Mouse (Mus musculus) hindbrain, postnatal 0 days (tissue): Measurements from ENCODE around the gene Ubtd2. TPM values are rescaled to one million over a fixed set of nuclear protein-coding genes. Genes with fewer than 3 reads are reported as not detected.

Source experiments
- ATAC-seq: fragments of 200-750 bp; cut with Nextera tagmentation; 2 replicates; pipeline ENCODE4 v1.8.0; 2017; ENCODE audit warnings: mild to moderate bottlenecking, moderate TSS enrichment, moderate library complexity
- DNase-seq: peaks from one replicate; pipeline ENCODE4 v3.0.0-alpha.2; 2015; ENCODE audit warnings: low spot score
- H3K27ac ChIP-seq: fragments of 300-500 bp; sonication (generic); 2 replicates; pipeline ENCODE4 v1.5.1; 2014; ENCODE audit warnings: mild to moderate bottlenecking
- H3K27me3 ChIP-seq: fragments of 300-500 bp; sonication (generic); 2 replicates; pipeline ENCODE4 v1.6.1; 2014; ENCODE audit warnings: low read length, mixed read lengths; ENCODE audit not compliant: insufficient read depth
- H3K36me3 ChIP-seq: fragments of 300-500 bp; sonication (generic); 2 replicates; pipeline ENCODE4 v1.6.1; 2014; ENCODE audit warnings: low read length, mixed read lengths; ENCODE audit not compliant: insufficient read depth
- H3K4me1 ChIP-seq: fragments of 300-500 bp; sonication (generic); 2 replicates; pipeline ENCODE4 v1.6.1; 2014; ENCODE audit warnings: antibody characterized with exemption, low read length, mixed read lengths; ENCODE audit not compliant: insufficient read depth
- H3K4me2 ChIP-seq: fragments of 300-500 bp; sonication (generic); 2 replicates; pipeline ENCODE4 v1.6.1; 2014; ENCODE audit warnings: low read depth, mild to moderate bottlenecking, low read length, moderate library complexity, mixed read lengths
- H3K4me3 ChIP-seq: fragments of 300-500 bp; sonication (generic); 2 replicates; pipeline ENCODE4 v1.5.1; 2014; ENCODE audit warnings: low read length
- H3K9ac ChIP-seq: fragments of 300-500 bp; sonication (generic); replicated peaks from 2 replicates; pipeline ENCODE4 v1.6.1; 2014; ENCODE audit warnings: mild to moderate bottlenecking, low read length, moderate library complexity, mixed read lengths
- H3K9me3 ChIP-seq: fragments of 300-500 bp; sonication (generic); 2 replicates; pipeline ENCODE4 v1.6.1; 2016; ENCODE audit warnings: low read length, mixed read lengths
- CTCF ChIP-seq: IDR thresholded peaks from 2 replicates; pipeline ENCODE4 v1.5.1; 2016; ENCODE audit warnings: antibody characterized with exemption, control low read depth, low read depth
- WGBS: fragments of 180-500 bp; shearing (Covaris S2); extraction: QIAGEN DNeasy Blood & Tissue Kit; methylation state at CpG from one replicate; pipeline ENCODE4 v1.1.7; 2014; 5-methylcytosine and 5-hydroxymethylcytosine counted together
- polyA plus RNA-seq: library from polyadenylated mRNA; unstranded; fragments of >200 nt; fragmentation: Nextera tagmentation; extraction: Ambion mirVana; gene quantifications from 2 replicates; pipeline ENCODE4 v1.2.1, GENCODE M21; 2015
- total RNA-seq: library from RNA; depleted of rRNA; stranded (reverse); fragments of >200 nt; gene quantifications from 2 replicates; pipeline ENCODE4 v1.2.3, GENCODE M21; 2014

Ubtd2 gene
- total and polyA plus RNA-seq, 2 experiments from 2014 or later: 30.6 to 47.4 TPM

- ATAC-seq (peak; percentile 33), DNase-seq (peak; percentile 62)
- no peaks in the 10 kb centered on the region for H3K4me1 ChIP-seq
- peak overlapping the region; percentile 73 for H3K9ac ChIP-seq
- no peaks in the 10 kb centered on the region for H3K9me3 ChIP-seq
- under 1% methylated on average over 54 of the region's 58 CpGs for WGBS
- H3K27ac ChIP-seq: peak overlapping the region; percentile 94
- peak overlapping the region; percentile 72 for H3K4me2 ChIP-seq
- no peaks in the 10 kb centered on the region for H3K27me3 ChIP-seq
- TF ChIP-seq CTCF: 0 out of 2 replicates have a peak, but pooled peaks have one; percentile 7
- peak overlapping the region; percentile 86 for H3K4me3 ChIP-seq
- no peaks in the 10 kb centered on the region for H3K36me3 ChIP-seq
These were observed 454 bp downstream of the Ubtd2 start for GRCm38 (mm10) chr11:32455507-32456141.

- Histone ChIP-seq H3K9ac (peak overlapping the region; percentile 73), H3K4me1 (no peaks in the 10 kb centered on the region), H3K4me3 (peak overlapping the region; percentile 86), H3K27me3 (no peaks in the 10 kb centered on the region), H3K4me2 (peak overlapping the region; percentile 72), H3K27ac (no peak overlapping the region), H3K9me3 (no peaks in the 10 kb centered on the region), H3K36me3 (no peaks in the 10 kb centered on the region)
- 5% methylated on average over 6 of the region's 6 CpGs for WGBS
- no peak for ATAC-seq
- TF ChIP-seq CTCF: no peak
- DNase-seq: no peak
These were observed 1.2 kb downstream of the Ubtd2 start for GRCm38 (mm10) chr11:32456356-32456755.

- H3K9me3 ChIP-seq: no peaks in the 10 kb centered on the region
- H3K27me3 ChIP-seq: no peaks in the 10 kb centered on the region
- H3K36me3 ChIP-seq: no peaks in the 10 kb centered on the region
- H3K4me2 ChIP-seq: no peak overlapping the region
- DNase-seq: no peak
- ATAC-seq: no peak
- 83% methylated on average over 2 of the region's 2 CpGs for WGBS
- H3K9ac ChIP-seq: no peak overlapping the region
- H3K27ac ChIP-seq: no peak overlapping the region
- TF ChIP-seq CTCF: no peak
- H3K4me3 ChIP-seq: no peak overlapping the region
- no peaks in the 10 kb centered on the region for H3K4me1 ChIP-seq
These were observed 9.1 kb downstream of the Ubtd2 start for GRCm38 (mm10) chr11:32464282-32464681.

- 73% methylated on average over 2 of the region's 2 CpGs for WGBS
These were observed 16.8 kb downstream of the Ubtd2 start for GRCm38 (mm10) chr11:32471925-32472324.

GRCm38 (mm10) chr11:32474725-32475124 is 19.6 kb downstream of the Ubtd2 start:
- H3K36me3 ChIP-seq: no peaks in the 10 kb centered on the region
- H3K4me3 ChIP-seq: no peak overlapping the region
- ATAC-seq: no peak
- H3K9me3 ChIP-seq: no peaks in the 10 kb centered on the region
- 84% methylated on average over 3 of the region's 3 CpGs for WGBS
- TF ChIP-seq CTCF: no peak
- no peaks in the 10 kb centered on the region for H3K27me3 ChIP-seq
- H3K9ac ChIP-seq: no peak overlapping the region
- no peak overlapping the region for H3K27ac ChIP-seq
- no peak for DNase-seq
- no peaks in the 10 kb centered on the region for H3K4me1 ChIP-seq
- no peak overlapping the region for H3K4me2 ChIP-seq

More at GRCm38 (mm10) chr11:32471925-32472324, 16.8 kb downstream of the Ubtd2 start:
- H3K27ac ChIP-seq: no peak overlapping the region
- no peak for TF ChIP-seq CTCF
- H3K27me3 ChIP-seq: no peaks in the 10 kb centered on the region
- no peaks in the 10 kb centered on the region for H3K4me1 ChIP-seq
- no peak overlapping the region for H3K9ac ChIP-seq
- H3K4me3 ChIP-seq: no peak overlapping the region
- H3K4me2 ChIP-seq: no peak overlapping the region
- no peaks in the 10 kb centered on the region for H3K36me3 ChIP-seq
- no peaks in the 10 kb centered on the region for H3K9me3 ChIP-seq
- ATAC-seq (no peak), DNase-seq (no peak)

- Histone ChIP-seq H3K4me1 (no peaks in the 10 kb centered on the region), H3K4me3 (no peak overlapping the region), H3K27me3 (no peaks in the 10 kb centered on the region), H3K27ac (no peak overlapping the region), H3K9ac (no peak overlapping the region), H3K36me3 (no peaks in the 10 kb centered on the region), H3K4me2 (no peak overlapping the region), H3K9me3 (no peaks in the 10 kb centered on the region)
- no peak for DNase-seq
- no peak for ATAC-seq
- 83% methylated on average over 5 of the region's 5 CpGs for WGBS
- TF ChIP-seq CTCF: no peak
These were observed 20.5 kb downstream of the Ubtd2 start for GRCm38 (mm10) chr11:32475487-32476236.

- H3K4me1 ChIP-seq: no peaks in the 10 kb centered on the region
- DNase-seq: no peak
- WGBS: 88% methylated on average over 2 of the region's 2 CpGs
- H3K9ac ChIP-seq: no peak overlapping the region
- no peak for ATAC-seq
- H3K9me3 ChIP-seq: no peaks in the 10 kb centered on the region
- TF ChIP-seq CTCF: no peak
- no peak overlapping the region for H3K27ac ChIP-seq
- H3K27me3 ChIP-seq: no peaks in the 10 kb centered on the region
- H3K4me2 ChIP-seq: no peak overlapping the region
- H3K4me3 ChIP-seq: no peak overlapping the region
- H3K36me3 ChIP-seq: no peaks in the 10 kb centered on the region
These were observed 26.4 kb downstream of the Ubtd2 start for GRCm38 (mm10) chr11:32481525-32481924.
